Mouse (Mus musculus): ENCODE data around the gene Il16.

DNA sequence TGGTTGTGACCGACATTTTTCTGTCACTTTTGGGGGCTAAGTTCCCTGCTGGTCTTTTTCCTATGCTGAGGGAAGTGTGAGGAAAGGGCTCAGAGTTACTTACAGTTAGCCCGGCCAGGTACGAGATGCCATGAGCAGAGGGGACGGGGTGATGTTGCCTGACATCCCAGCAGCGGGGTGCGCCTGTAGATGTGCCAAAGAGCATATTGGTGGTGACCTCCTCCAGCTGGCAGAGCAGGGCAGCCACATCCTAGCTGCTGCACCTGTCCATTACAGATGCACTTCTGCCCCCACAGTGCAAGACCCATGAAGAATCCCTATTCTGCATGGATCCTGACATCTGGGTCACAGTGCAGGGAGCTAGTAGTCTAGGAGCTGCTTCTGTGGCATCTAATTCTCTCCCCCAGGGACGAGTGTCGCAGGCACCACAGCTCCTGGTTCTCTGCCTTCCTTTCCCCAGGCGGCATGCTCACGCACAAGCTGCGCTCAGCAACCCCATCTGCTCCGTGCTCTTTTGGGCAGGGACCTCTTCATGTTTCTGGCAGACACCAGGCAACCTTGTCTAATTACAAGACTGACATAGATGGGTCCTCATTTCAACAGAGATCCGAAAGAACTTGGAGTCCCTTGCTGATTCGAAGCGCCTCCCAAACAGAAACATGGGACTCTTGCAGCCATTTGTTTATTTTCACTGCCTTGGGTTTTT lies 13.4 kb downstream of the Il16 start:
- no peak for TF ChIP-seq GATA1 (IDR thresholded peaks at IDR 0.05; ENCODE audit: borderline replicate concordance, low read length)
- TF ChIP-seq FLI1 (IDR thresholded peaks at IDR 0.05; ENCODE audit: low read length), result no peak

All from megakaryocyte, embryonic 14.5 days (primary cell).